Mouse (Mus musculus) embryonic facial prominence, embryonic 11.5 days (tissue): ENCODE results near the gene Ang. TPM values are rescaled to one million over a fixed set of nuclear protein-coding genes. Genes with fewer than 3 reads are reported as not detected.

Experiments used
- ATAC-seq: fragments of 200-750 bp; cut with Nextera tagmentation; replicated peaks from 2 replicates; pipeline ENCODE4 v1.8.0; 2017; ENCODE audit warnings: low read depth; ENCODE audit not compliant: insufficient number of reproducible peaks, low FRiP score, low TSS enrichment
- DNase-seq: peaks from one replicate; pipeline ENCODE4 v3.0.0-alpha.2; 2015; ENCODE audit warnings: low spot score
- H3K27ac ChIP-seq: fragments of 300-500 bp; sonication (generic); replicated peaks from 2 replicates; pipeline ENCODE4 v1.5.1; 2014; ENCODE audit warnings: mild to moderate bottlenecking, low read depth, low read length, control low read depth
- H3K27me3 ChIP-seq: fragments of 300-500 bp; sonication (generic); 2 replicates; pipeline ENCODE4 v1.6.1; 2014; ENCODE audit warnings: mild to moderate bottlenecking, low read length, moderate library complexity, mixed read lengths; ENCODE audit not compliant: control insufficient read depth, insufficient read depth
- H3K36me3 ChIP-seq: fragments of 300-500 bp; sonication (generic); replicated peaks from 2 replicates; pipeline ENCODE4 v1.6.1; 2014; ENCODE audit warnings: low read depth, mild to moderate bottlenecking, low read length, moderate library complexity, mixed read lengths; ENCODE audit not compliant: control insufficient read depth, insufficient read depth
- H3K4me1 ChIP-seq: fragments of 300-500 bp; sonication (generic); 2 replicates; pipeline ENCODE4 v1.6.1; 2014; ENCODE audit warnings: low read length, mixed read lengths; ENCODE audit not compliant: control insufficient read depth, insufficient read depth
- H3K4me2 ChIP-seq: fragments of 300-500 bp; sonication (generic); 2 replicates; pipeline ENCODE4 v1.6.1; 2014; ENCODE audit warnings: low read depth, mild to moderate bottlenecking, control low read depth, low read length, moderate library complexity
- H3K4me3 ChIP-seq: fragments of 300-500 bp; sonication (generic); 2 replicates; pipeline ENCODE4 v1.5.1; 2014; ENCODE audit warnings: low read depth, low read length, control low read depth
- H3K9ac ChIP-seq: fragments of 300-500 bp; sonication (generic); replicated peaks from 2 replicates; pipeline ENCODE4 v1.6.1; 2014; ENCODE audit warnings: mild to moderate bottlenecking, control low read depth, low read length
- H3K9me3 ChIP-seq: fragments of 300-500 bp; sonication (generic); replicated peaks from 2 replicates; pipeline ENCODE4 v1.6.1; 2016; ENCODE audit warnings: mild to moderate bottlenecking, low read length, inconsistent platforms, mixed read lengths; ENCODE audit not compliant: control insufficient read depth
- WGBS: fragments of 180-500 bp; shearing (Covaris S2); extraction: QIAGEN DNeasy Blood & Tissue Kit; methylation state at CpG from one replicate; pipeline ENCODE4 v1.1.7; 2014; 5-methylcytosine and 5-hydroxymethylcytosine counted together
- polyA plus RNA-seq: library from polyadenylated mRNA; unstranded; fragments of >200 nt; fragmentation: Nextera tagmentation; extraction: Ambion mirVana; gene quantifications from 2 replicates; pipeline ENCODE4 v1.2.1, GENCODE M21; 2014

Gene Ang
- polyA plus RNA-seq, 1 experiment from 2014 or later = 2.6 TPM

GRCm38 (mm10) chr14:51057401-51057831 lies 33.5 kb upstream of the Ang start, which contains the start of gene Rnase12:
Gene Rnase12, minus strand, starts transcription at chr14:51057661.
- Histone ChIP-seq H3K27ac (no peak within 1 kb of the TSS), H3K4me3 (no peak within 1 kb of the TSS), H3K27me3 (no peaks in the 10 kb centered on the region), H3K36me3 (no peaks in the 10 kb centered on the region), H3K9ac (no peak within 1 kb of the TSS), H3K4me2 (no peak within 1 kb of the TSS), H3K9me3 (no peaks in the 10 kb centered on the region), H3K4me1 (no peaks in the 10 kb centered on the region)
- 74% methylated on average over 9 of the region's 9 CpGs for WGBS
- DNase-seq (no peak), ATAC-seq (no peak)

- no peaks in the 10 kb centered on the region for H3K9me3 ChIP-seq
- no peak for DNase-seq
- no peaks in the 10 kb centered on the region for H3K36me3 ChIP-seq
- no peak overlapping the region for H3K9ac ChIP-seq
- no peaks in the 10 kb centered on the region for H3K4me1 ChIP-seq
- H3K4me2 ChIP-seq = no peak overlapping the region
- H3K27me3 ChIP-seq = no peaks in the 10 kb centered on the region
- ATAC-seq = no peak
- no peak overlapping the region for H3K27ac ChIP-seq
- no peak overlapping the region for H3K4me3 ChIP-seq
- WGBS = 80% methylated on average over 5 of the region's 5 CpGs
Observed at GRCm38 (mm10) chr14:51060761-51061160, 30.2 kb upstream of the Ang start.

GRCm38 (mm10) chr14:51068956-51069355 lies 22.0 kb upstream of the Ang start:
- Histone ChIP-seq H3K4me2 (no peak overlapping the region), H3K27ac (no peak overlapping the region), H3K9ac (no peak overlapping the region), H3K9me3 (no peaks in the 10 kb centered on the region), H3K4me3 (no peak overlapping the region), H3K4me1 (no peaks in the 10 kb centered on the region), H3K36me3 (no peaks in the 10 kb centered on the region), H3K27me3 (no peaks in the 10 kb centered on the region)
- no peak for DNase-seq
- WGBS = 89% methylated on average over 5 of the region's 5 CpGs
- ATAC-seq = no peak

GRCm38 (mm10) chr14:51069617-51070016 lies 21.3 kb upstream of the Ang start:
- Histone ChIP-seq H3K9ac (no peak overlapping the region), H3K36me3 (no peaks in the 10 kb centered on the region), H3K27ac (no peak overlapping the region), H3K9me3 (no peaks in the 10 kb centered on the region), H3K4me3 (no peak overlapping the region), H3K4me1 (no peaks in the 10 kb centered on the region), H3K4me2 (no peak overlapping the region), H3K27me3 (no peaks in the 10 kb centered on the region; the same call in 1 of the 2 replicates)
- 95% methylated on average over 2 of the region's 2 CpGs for WGBS
- DNase-seq = peak; percentile 36
- no peak for ATAC-seq

- Histone ChIP-seq H3K9me3 (no peaks in the 10 kb centered on the region), H3K9ac (no peak within 1 kb of the TSS), H3K4me3 (no peak within 1 kb of the TSS), H3K4me2 (no peak within 1 kb of the TSS), H3K27me3 (no peaks in the 10 kb centered on the region; the same call in 1 of the 2 replicates), H3K36me3 (no peaks in the 10 kb centered on the region), H3K27ac (no peak within 1 kb of the TSS), H3K4me1 (no peaks in the 10 kb centered on the region)
- 85% methylated on average over 3 of the region's 3 CpGs for WGBS
- ATAC-seq (no peak), DNase-seq (no peak)
Observed at GRCm38 (mm10) chr14:51074335-51074734, 16.6 kb upstream of the Ang start, which contains the start of gene Olfr750. Gene Olfr750, minus strand, starts transcription at chr14:51074435.

- Histone ChIP-seq H3K4me3 (no peak overlapping the region), H3K36me3 (no peaks in the 10 kb centered on the region), H3K9ac (no peak overlapping the region), H3K4me1 (peaks cover 2% of the 10 kb centered on the region; the same call in 1 of the 2 replicates), H3K27me3 (no peaks in the 10 kb centered on the region; the same call in 1 of the 2 replicates), H3K4me2 (no peak overlapping the region), H3K9me3 (no peaks in the 10 kb centered on the region), H3K27ac (no peak overlapping the region)
- WGBS = 76% methylated on average over 1 of the region's 1 CpGs
- ATAC-seq (no peak), DNase-seq (no peak)
Observed at GRCm38 (mm10) chr14:51079180-51079579, 11.8 kb upstream of the Ang start.

- Histone ChIP-seq H3K4me3 (no peak overlapping the region), H3K4me2 (no peak overlapping the region), H3K27ac (no peak overlapping the region), H3K4me1 (peaks cover 2% of the 10 kb centered on the region; the same call in 1 of the 2 replicates), H3K9me3 (no peaks in the 10 kb centered on the region), H3K27me3 (no peaks in the 10 kb centered on the region), H3K36me3 (no peaks in the 10 kb centered on the region), H3K9ac (no peak overlapping the region)
- DNase-seq (no peak), ATAC-seq (no peak)
- WGBS = 89% methylated on average over 2 of the region's 2 CpGs
Observed at GRCm38 (mm10) chr14:51081035-51081434, 9.9 kb upstream of the Ang start.

GRCm38 (mm10) chr14:51082599-51083581 lies 8.1 kb upstream of the Ang start:
- no peaks in the 10 kb centered on the region for H3K36me3 ChIP-seq
- H3K4me1 ChIP-seq = peaks cover 2% of the 10 kb centered on the region; the same call in 1 of the 2 replicates
- DNase-seq (peak; percentile 78), ATAC-seq (peak; percentile 84)
- no peaks in the 10 kb centered on the region for H3K9me3 ChIP-seq
- peak overlapping the region; percentile 48 for H3K4me3 ChIP-seq
- H3K4me2 ChIP-seq = peak overlapping the region; percentile 80
- no peaks in the 10 kb centered on the region for H3K27me3 ChIP-seq
- WGBS = 2% methylated on average over 40 of the region's 40 CpGs
- no peak overlapping the region for H3K27ac ChIP-seq
- H3K9ac ChIP-seq = peak overlapping the region; percentile 39
